Mouse (Mus musculus) olfactory bulb, adult 2 months (tissue): ENCODE data around the gene Eno3. TPM values are rescaled to one million over a fixed set of nuclear protein-coding genes. Genes with fewer than 3 reads are reported as not detected.

Source experiments
- H3K27ac ChIP-seq: fragments of 200-500 bp; 2 replicates; pipeline ENCODE4 v1.5.1; 2012; ENCODE audit warnings: low read depth, low read length; ENCODE audit not compliant: insufficient read depth
- H3K4me1 ChIP-seq: fragments of 200-500 bp; 2 replicates; pipeline ENCODE4 v1.6.1; 2012; ENCODE audit warnings: low read length; ENCODE audit not compliant: control insufficient read depth, insufficient read depth
- H3K4me3 ChIP-seq: fragments of 200-500 bp; 2 replicates; pipeline ENCODE4 v1.5.1; 2012; ENCODE audit warnings: mild to moderate bottlenecking, low read depth, low read length, moderate library complexity; ENCODE audit not compliant: insufficient read depth
- CTCF ChIP-seq: fragments of 200-500 bp; IDR thresholded peaks from 2 replicates; pipeline ENCODE4 v1.5.1; 2012; ENCODE audit warnings: low read depth, mild to moderate bottlenecking, low read length, moderate library complexity; ENCODE audit not compliant: insufficient read depth
- POLR2A ChIP-seq: fragments of 200-500 bp; IDR thresholded peaks from 2 replicates; pipeline ENCODE4 v1.6.1; 2012; ENCODE audit warnings: mild to moderate bottlenecking, low read depth, low read length, moderate library complexity; ENCODE audit not compliant: insufficient read depth
- WGBS: fragments of 180-500 bp; shearing (Covaris S2); methylation state at CpG from one replicate; pipeline ENCODE4 v1.1.7; 2018; 5-methylcytosine and 5-hydroxymethylcytosine counted together
- polyA plus RNA-seq: library from polyadenylated mRNA; stranded (reverse); fragments of >200 nt; gene quantifications from 2 replicates; pipeline ENCODE4 v1.2.4, GENCODE M21; 2012; ENCODE audit warnings: low replicate concordance; ENCODE audit not compliant: missing spikeins, insufficient read depth, insufficient read length

Eno3 gene
- polyA plus RNA-seq, 1 experiment, result not detected

DNA sequence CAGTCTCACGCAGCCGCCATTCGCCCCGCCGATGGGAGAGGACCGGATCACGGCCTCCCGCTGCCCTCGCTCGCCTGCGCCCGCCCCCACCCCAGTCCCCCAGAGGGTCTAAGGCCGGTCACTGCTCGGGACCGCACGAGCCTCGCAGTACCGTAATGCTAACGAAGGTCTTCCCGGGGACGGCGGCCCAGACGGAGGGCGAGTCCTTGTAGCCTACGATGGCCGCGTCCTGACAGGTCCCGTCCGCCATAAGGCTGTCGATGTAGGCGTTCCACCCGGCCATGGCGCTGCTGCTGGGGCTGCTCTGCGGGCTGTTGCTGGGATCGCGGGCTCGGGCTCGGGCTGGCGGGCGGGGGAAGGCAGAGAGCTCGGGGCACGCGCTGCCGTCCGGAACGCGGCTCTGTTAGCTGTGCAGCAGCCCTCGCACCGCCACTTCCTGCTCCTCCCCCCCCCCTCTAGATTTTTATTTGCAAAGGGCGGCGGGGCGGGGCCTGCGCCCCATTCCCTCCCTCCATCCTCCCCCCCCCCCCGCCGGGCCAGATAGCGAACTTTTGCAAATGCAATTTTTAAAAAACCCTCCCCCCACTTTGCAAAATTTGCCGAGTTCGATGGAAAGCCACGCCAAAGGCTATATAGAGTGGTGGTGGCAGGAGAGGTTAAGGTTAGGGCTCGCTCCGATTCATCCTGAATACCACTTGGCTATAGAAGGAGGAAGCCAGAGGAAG lies 2.6 kb upstream of the Eno3 start, which contains the start of gene Pfn1:
TSS of gene Pfn1 (minus strand) at position 447 of the 725 bp plus-strand sequence.
- peak within 1 kb of the TSS; percentile 80 for H3K27ac ChIP-seq
- H3K4me1 ChIP-seq, result peaks cover 20% of the 10 kb centered on the region
- under 1% methylated on average over 61 of the region's 61 CpGs for WGBS
- peak within 1 kb of the TSS; percentile 78 for H3K4me3 ChIP-seq
- TF ChIP-seq CTCF (no peak), POLR2A (peak; percentile 75)

GRCm38 (mm10) chr11:70654923-70655570 lies 2.0 kb upstream of the Eno3 start:
- peak overlapping the region; percentile 78 for H3K27ac ChIP-seq
- TF ChIP-seq POLR2A, result peak; percentile 65; the same call in 1 of the 2 replicates
- no peak for TF ChIP-seq CTCF
- H3K4me1 ChIP-seq, result peaks cover 19% of the 10 kb centered on the region
- WGBS, result under 1% methylated on average over 48 of the region's 48 CpGs
- peak overlapping the region; percentile 78 for H3K4me3 ChIP-seq

DNA sequence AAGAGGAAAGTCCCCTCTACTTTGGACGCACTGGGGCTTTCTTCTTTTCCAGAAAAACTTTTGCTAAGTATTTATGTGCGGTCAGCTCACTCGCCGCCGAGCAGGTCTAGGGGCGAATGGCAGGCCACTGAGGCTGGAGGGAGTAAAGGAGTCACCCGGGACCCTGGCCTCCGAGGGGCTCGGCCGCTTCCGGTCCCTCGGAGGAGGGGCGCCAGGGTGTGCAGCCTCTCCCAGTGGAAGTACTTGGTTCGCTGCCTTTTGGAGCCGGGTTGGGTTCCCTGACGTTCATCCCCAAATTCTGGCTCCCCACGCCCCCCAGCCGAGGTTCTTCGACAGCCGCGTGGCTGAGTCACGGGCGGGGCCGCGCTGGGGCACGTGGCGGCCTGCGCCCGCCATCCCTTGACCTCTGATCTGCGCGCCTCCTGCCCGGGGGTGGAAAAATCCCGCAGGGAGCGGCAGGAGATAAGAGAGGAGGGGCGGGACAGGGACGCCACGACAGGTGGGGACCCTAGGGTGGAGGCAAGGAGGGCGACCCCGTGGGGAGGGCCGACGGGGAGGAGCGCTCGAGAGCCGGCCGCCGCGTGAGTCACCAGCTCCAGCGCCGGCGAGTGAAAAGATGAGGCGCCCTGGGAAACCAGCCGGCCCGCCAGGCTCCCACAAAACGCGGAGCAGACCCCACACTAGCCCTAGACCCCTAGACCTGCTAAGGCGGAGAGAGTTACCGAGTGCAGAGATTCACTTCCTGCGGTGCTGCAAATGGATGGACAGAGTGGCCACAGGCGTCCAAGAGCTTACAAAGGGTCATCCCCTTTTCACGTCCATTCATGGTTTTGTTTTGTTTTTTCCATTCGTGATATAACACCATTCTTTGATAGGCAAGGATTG lies 1.2 kb upstream of the Eno3 start:
- H3K4me1 ChIP-seq, result peaks cover 19% of the 10 kb centered on the region
- H3K27ac ChIP-seq, result peak overlapping the region; percentile 6; the same call in 1 of the 2 replicates
- no peak for TF ChIP-seq CTCF
- 0 out of 2 replicates have a peak, but pooled peaks have one; percentile 21 for TF ChIP-seq POLR2A
- H3K4me3 ChIP-seq, result peak overlapping the region; percentile 78
- 3% methylated on average over 61 of the region's 61 CpGs for WGBS

- peaks cover 19% of the 10 kb centered on the region for H3K4me1 ChIP-seq
- 48% methylated on average over 16 of the region's 16 CpGs for WGBS
- H3K27ac ChIP-seq, result no peak overlapping the region
- no peak for TF ChIP-seq CTCF
- 0 out of 2 replicates have a peak overlapping the region, but pooled peaks have one; percentile 78 for H3K4me3 ChIP-seq
Measured at GRCm38 (mm10) chr11:70656456-70656927, 510 bp upstream of the Eno3 start.

DNA sequence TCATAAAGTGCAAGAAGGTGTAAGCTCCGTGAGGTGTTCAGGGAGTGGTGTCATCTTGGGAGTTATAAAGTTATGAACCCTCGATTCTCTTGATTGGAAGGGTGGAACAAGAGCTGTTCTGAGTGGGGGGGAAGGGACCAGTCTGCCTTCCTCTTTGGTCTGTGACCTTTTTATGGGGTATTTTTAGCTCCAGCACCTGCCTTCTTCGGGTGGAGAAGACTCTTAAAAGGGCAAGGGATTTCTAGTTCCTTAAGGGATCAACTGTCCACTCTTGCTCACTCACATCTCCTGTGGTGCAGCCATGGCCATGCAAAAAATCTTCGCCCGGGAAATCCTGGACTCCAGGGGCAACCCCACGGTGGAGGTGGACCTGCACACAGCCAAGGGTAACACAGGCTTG lies 571 bp downstream of the Eno3 start:
- Histone ChIP-seq H3K27ac (no peak overlapping the region), H3K4me3 (no peak overlapping the region), H3K4me1 (peaks cover 15% of the 10 kb centered on the region)
- no peak for TF ChIP-seq CTCF
- no peak for TF ChIP-seq POLR2A
- 57% methylated on average over 6 of the region's 6 CpGs for WGBS

- H3K4me3 ChIP-seq, result no peak overlapping the region
- H3K27ac ChIP-seq, result no peak overlapping the region
- no peak for TF ChIP-seq POLR2A
- TF ChIP-seq CTCF, result no peak
- WGBS, result 70% methylated on average over 9 of the region's 9 CpGs
- H3K4me1 ChIP-seq, result peaks cover 13% of the 10 kb centered on the region
Measured at GRCm38 (mm10) chr11:70657991-70658390, 989 bp downstream of the Eno3 start.

DNA sequence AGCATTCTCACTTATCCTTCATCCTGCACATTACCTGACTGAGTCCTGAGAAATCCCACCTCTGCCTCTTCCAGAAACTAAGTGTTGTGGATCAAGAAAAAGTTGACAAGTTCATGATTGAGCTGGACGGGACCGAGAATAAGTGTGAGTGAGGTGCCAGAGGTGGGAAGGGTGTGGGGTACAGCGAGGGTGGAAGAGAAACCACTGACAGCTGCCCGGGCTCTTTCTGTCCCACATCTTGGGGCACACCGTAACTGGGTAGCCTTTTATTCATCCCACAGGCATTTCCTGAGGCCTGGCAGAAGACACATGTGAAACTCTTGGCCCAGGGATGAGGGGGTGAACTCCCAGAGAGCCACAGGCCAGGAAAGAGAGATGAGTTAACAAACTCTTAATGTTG lies 1.5 kb downstream of the Eno3 start:
- Histone ChIP-seq H3K4me1 (peaks cover 13% of the 10 kb centered on the region), H3K4me3 (no peak overlapping the region), H3K27ac (no peak overlapping the region)
- WGBS, result 90% methylated on average over 5 of the region's 5 CpGs
- TF ChIP-seq POLR2A, result no peak
- no peak for TF ChIP-seq CTCF

DNA sequence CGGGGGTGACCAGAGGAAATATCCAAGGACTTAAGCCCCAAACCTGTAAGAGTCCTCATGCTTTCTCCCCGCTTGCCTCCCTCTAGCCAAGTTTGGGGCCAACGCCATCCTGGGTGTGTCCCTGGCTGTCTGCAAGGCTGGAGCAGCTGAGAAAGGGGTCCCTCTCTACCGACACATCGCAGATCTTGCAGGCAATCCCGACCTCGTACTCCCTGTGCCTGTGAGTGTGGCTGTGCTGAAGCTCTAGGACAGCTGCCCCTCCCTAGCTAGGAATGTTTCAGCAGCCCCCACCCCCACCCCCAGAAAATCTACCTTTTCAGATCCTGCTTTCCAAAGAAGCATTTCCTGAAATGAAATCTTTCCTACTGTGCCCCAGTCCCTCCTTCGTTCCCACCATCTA lies 1.9 kb downstream of the Eno3 start:
- 85% methylated on average over 8 of the region's 8 CpGs for WGBS
- TF ChIP-seq CTCF (no peak), POLR2A (no peak)

More for the DNA sequence above, 1.9 kb downstream of the Eno3 start:
- no peak overlapping the region for H3K4me3 ChIP-seq
- no peak overlapping the region for H3K27ac ChIP-seq
- H3K4me1 ChIP-seq, result peaks cover 13% of the 10 kb centered on the region
